Mouse (Mus musculus): ENCODE data around the gene Chrnb1.

Chrnb1 gene

GRCm38 (mm10) chr11:69775716-69776115 lies 20.0 kb downstream of the Chrnb1 start:
- DNase-seq (ENCODE audit: low read depth, low spot score): no peak

GRCm38 (mm10) chr11:69774961-69775360 lies 20.8 kb downstream of the Chrnb1 start:
- no peak for DNase-seq (ENCODE audit: low read depth, low spot score)

GRCm38 (mm10) chr11:69767625-69767909 lies 28.2 kb downstream of the Chrnb1 start:
- no peak for DNase-seq (ENCODE audit: low read depth, low spot score)

GRCm38 (mm10) chr11:69766872-69767624 lies 28.7 kb downstream of the Chrnb1 start:
- DNase-seq (ENCODE audit: low read depth, low spot score): no peak

DNA sequence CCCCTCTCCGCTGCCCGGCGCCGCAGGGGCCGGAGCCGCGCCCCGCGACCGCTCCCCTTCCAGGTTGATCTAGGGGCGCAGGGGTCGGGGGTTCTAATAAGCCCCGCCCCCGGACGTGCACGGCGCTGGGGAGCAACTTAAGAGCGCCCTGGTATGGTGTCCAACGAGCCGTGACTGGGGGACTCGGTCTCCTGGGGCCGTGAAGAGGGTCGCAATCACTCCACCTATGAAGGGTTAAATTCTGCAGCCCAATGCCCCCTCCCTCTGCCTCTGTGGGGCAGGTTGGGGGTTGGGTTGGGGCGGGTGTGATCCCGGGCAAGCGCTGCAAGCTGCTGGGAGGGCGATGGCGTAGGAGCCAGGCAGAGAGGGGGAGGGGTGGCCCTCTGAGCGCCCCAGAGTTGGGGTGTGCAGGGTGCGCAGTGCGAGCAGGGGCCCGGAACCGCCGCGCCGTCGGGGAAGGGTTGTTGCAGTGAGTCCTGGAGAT lies 29.6 kb downstream of the Chrnb1 start:
- peak; percentile 40 for DNase-seq (ENCODE audit: low read depth, low spot score)

GRCm38 (mm10) chr11:69765221-69766125 lies 30.3 kb downstream of the Chrnb1 start, which contains the start of gene Zbtb4:
Zbtb4 (plus strand) TSS chr11:69765912.
- DNase-seq (ENCODE audit: low read depth, low spot score): peak; percentile 15

DNA sequence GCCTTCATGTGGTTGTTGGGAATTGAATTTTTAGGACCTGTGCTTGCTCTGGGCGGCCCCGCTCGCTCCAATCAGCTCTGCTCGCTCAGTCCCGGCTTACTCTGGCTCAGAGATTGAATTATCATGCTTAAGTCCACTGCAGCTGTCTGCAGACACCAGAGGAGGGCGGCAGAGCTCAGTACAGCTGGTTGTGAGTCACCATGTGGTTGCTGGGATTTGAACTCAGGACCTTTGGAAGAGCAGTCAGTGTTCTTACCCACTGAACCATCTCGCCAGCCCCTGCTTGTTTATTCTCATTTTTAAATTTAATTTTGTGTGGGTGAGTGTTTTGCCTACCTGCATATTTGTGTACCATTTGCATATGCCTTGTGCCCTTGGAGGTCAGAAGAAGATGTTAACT lies 32.2 kb downstream of the Chrnb1 start:
- peak; percentile 21 for DNase-seq (ENCODE audit: low read depth, low spot score)

DNA sequence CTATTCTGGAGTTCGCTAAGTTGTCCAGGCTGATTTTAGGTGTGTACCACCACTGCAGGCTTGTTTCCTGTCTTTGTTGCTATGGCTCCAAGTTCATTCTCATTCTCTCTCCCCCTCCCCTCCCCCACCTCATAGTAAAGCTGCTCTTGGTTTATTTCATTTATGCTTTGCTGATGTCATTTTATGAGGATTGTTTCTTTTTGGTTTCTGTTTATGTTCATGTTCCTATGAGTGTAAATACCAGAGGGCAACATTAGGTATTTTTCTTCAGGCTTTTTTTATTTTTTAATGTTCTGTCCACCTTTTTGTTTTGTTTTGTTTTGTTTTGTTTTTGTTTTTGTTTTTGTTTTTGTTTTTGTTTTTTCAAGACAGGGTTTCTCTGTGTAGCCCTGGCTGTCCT lies 33.9 kb downstream of the Chrnb1 start, which contains the start of gene Slc35g3:
TSS of gene Slc35g3 (minus strand) at position 101 of the 400 bp plus-strand sequence.
- no peak for DNase-seq (ENCODE audit: low read depth, low spot score)

GRCm38 (mm10) chr11:69760901-69761200 lies 34.9 kb downstream of the Chrnb1 start:
- no peak for DNase-seq (ENCODE audit: low read depth, low spot score)

GRCm38 (mm10) chr11:69760160-69760900 lies 35.4 kb downstream of the Chrnb1 start:
- no peak for DNase-seq (ENCODE audit: low read depth, low spot score)

DNA sequence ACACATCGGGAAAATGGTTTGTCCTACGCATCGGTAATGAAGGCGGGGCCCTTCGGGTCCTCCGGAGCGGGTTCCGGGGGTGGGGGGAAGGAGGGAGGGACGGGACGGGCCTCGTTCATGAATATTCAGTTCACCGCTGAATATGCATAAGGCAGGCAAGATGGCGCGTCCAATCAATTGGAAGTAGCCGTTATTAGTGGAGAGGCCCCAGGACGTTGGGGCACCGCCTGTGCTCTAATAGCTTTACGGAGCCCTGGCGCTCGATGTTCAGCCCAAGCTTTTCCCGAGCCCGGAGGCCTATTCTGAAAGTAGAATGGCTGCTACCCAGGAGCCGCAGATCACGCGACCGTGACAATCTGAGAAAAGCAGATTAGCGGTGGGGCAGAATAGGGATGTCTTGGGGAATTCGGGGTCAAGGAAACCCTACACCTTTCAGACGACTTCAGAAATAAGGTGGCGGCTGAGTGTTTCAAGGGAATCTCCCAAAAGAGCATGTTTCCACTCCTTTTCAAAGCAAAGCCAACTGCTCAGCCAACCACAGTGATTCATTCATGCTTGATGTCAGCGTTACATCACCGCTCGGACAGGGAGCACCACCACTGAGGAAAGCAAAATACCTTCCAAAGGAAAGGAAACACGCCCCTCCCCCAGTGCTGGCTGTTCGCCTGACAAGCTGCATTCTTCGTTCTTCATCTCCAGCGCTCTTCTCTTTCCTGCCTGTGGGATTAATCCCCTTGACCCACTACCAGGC lies 36.6 kb downstream of the Chrnb1 start:
- peak; percentile 95 for DNase-seq (ENCODE audit: low read depth, low spot score)

- DNase-seq (ENCODE audit: low read depth, low spot score): peak; percentile 98
These were observed 37.2 kb downstream of the Chrnb1 start, which contains the start of gene Polr2a for GRCm38 (mm10) chr11:69758478-69758970. Polr2a (minus strand) TSS chr11:69758637.

DNA sequence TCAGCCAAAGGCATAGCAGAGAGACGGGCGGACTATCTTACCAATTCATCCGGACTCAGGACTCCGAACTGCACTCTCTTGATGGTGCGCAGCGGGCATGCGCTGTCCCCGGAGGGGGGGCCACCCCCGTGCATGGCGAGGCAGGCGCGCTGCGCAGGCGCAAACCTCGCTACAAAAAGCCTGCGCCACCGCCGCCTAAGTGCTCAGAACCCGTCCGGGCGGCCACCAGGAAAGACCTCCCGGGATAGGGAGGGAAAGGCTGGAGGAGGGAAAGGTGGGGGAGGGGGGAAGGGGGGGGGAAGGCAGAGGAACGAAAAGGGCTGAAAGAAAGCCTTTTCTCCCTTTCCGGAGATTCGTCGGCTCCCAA lies 37.7 kb downstream of the Chrnb1 start:
- DNase-seq (ENCODE audit: low read depth, low spot score): peak; percentile 96

DNA sequence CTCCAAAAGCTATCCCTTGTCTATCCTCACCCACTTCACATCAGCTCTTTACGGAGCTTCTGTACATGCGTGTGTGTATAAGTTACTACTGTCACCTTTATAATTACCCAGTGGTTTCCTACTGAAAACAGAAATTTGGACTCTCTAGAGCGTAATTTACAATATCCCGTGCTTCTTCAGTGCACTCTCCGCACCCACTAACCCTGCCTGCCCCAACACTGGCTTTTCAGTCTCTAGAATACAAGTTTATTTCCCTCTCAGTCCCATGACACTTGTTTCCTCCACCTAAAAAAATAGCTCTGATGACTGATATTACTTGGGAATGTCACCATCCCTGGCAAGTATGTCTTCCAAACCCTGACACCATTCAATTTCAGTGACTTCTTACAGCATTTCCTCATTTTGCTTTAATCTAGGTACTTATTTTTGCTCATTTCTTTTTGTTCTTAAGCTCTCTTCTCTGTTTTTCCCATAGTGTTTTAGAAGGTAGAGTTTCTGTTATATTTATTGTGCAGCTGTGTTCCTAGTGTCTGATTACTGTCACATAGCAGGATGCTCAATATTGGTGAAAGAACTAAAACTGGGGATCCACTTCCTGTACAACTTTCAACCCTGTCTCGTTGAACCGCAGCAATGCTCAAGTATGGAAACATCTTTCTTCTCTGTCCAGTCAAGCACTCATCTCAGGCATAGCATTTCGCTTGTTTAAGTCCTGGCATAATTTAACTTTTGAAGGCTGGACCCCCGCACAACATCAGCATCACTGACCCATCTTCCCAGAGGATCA lies 38.2 kb downstream of the Chrnb1 start:
- no peak for DNase-seq (ENCODE audit: low read depth, low spot score)

GRCm38 (mm10) chr11:69754701-69755100 lies 41.0 kb downstream of the Chrnb1 start:
- peak; percentile 35 for DNase-seq (ENCODE audit: low read depth, low spot score)

GRCm38 (mm10) chr11:69754233-69754632 lies 41.5 kb downstream of the Chrnb1 start:
- DNase-seq (ENCODE audit: low read depth, low spot score): no peak

- DNase-seq (ENCODE audit: low read depth, low spot score): no peak
These were observed 43.1 kb downstream of the Chrnb1 start for GRCm38 (mm10) chr11:69752686-69753085.

GRCm38 (mm10) chr11:69751635-69752034 lies 44.1 kb downstream of the Chrnb1 start:
- no peak for DNase-seq (ENCODE audit: low read depth, low spot score)

All from mesoderm, embryonic 11.5 days (tissue).